13 mouse cellular contexts compared by ENCODE assay signal in the genomic region with DNA sequence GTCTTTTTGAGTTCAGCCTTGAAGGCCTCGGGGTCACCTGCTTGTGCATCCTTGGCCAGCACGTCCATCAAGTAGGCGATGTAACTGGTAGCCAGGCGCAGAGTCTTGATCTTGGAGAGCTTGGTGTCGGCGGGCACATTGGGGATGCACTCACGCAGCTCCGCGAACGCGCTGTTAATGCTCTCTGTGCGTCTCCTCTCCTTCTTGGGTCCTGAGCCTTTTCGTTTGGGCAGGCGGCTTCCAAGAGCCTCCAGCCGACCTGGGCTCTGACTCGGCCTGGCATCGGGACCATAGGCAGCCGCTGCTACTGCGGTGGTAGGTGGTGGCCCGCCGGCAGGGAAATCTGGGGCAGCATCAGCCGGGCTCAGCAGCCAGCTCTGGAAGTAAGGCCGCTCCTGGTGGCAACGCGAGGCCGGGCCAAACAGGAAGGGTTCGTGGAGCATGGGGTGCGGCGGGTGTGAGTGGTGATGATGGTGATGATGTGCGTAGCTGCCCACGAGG. TPM values are rescaled to one million over a fixed set of nuclear protein-coding genes. Genes with fewer than 3 reads are reported as not detected.
DNase-seq lines count a peak whose midpoint lies in the region; ATAC-seq lines count a peak whose summit lies in the region.
"Had no signal": no experiment of that assay in that cellular context is flagged by ENCODE, and none has a peak within 500 bp of the region (broad histone marks: within the 10 kb centered on the region; RNA-seq: fewer than 3 reads in every experiment).

No protein-coding gene starts in this region.

- H3K27ac ChIP-seq in hindbrain, embryonic 12.5 days, result no peak overlapping the region
- no peak overlapping the region for H3K27ac ChIP-seq in hindbrain, embryonic 14.5 days
- H3K27ac ChIP-seq in embryonic facial prominence, embryonic 10.5 days (replicated peaks), result 0 out of 2 replicates have a peak overlapping the region, but pooled peaks have one; percentile 3
- no peak overlapping the region for H3K27ac ChIP-seq in limb, embryonic 13.5 days
- H3K27ac ChIP-seq: stomach, postnatal 0 days had no signal

- H3K4me3 ChIP-seq in hindbrain, embryonic 12.5 days, result 0 out of 2 replicates have a peak overlapping the region, but pooled peaks have one; percentile 0
- H3K4me3 ChIP-seq in hindbrain, embryonic 14.5 days (replicated peaks; ENCODE audit: low read length), result no peak overlapping the region
- H3K4me3 ChIP-seq in embryonic facial prominence, embryonic 10.5 days, result peak overlapping the region; percentile 54
- H3K4me3 ChIP-seq in limb, embryonic 13.5 days, result peak overlapping the region; percentile 27

- peaks cover 99% of the 10 kb centered on the region for H3K27me3 ChIP-seq in hindbrain, embryonic 12.5 days
- H3K27me3 ChIP-seq in hindbrain, embryonic 14.5 days (ENCODE audit: control insufficient read depth, insufficient read depth, low read length), result peaks cover 97% of the 10 kb centered on the region
- H3K27me3 ChIP-seq in embryonic facial prominence, embryonic 10.5 days (replicated peaks; ENCODE audit: low read depth, poor library complexity, severe bottlenecking), result peaks cover 100% of the 10 kb centered on the region
- H3K27me3 ChIP-seq in limb, embryonic 13.5 days, result peaks cover 99% of the 10 kb centered on the region

- no peaks in the 10 kb centered on the region for H3K9me3 ChIP-seq in hindbrain, embryonic 12.5 days (replicated peaks)
- H3K9me3 ChIP-seq in hindbrain, embryonic 14.5 days (ENCODE audit: control insufficient read depth, low read length), result no peaks in the 10 kb centered on the region
- H3K9me3 ChIP-seq in embryonic facial prominence, embryonic 10.5 days, result no peaks in the 10 kb centered on the region
- no peaks in the 10 kb centered on the region for H3K9me3 ChIP-seq in limb, embryonic 13.5 days

- ATAC-seq in hindbrain, embryonic 12.5 days (ENCODE audit: low FRiP score), result no peak
- ATAC-seq in hindbrain, embryonic 14.5 days (ENCODE audit: low FRiP score), result no peak
- ATAC-seq in limb, embryonic 13.5 days (ENCODE audit: low FRiP score, low read depth), result no peak
- ATAC-seq: forebrain, embryonic 14.5 days had no signal

- peaks cover 12% of the 10 kb centered on the region for H3K4me1 ChIP-seq in hindbrain, embryonic 12.5 days
- H3K4me1 ChIP-seq in hindbrain, embryonic 14.5 days (replicated peaks; ENCODE audit: control insufficient read depth, insufficient read depth, low read length), result 0 out of 2 replicates have a peak, but pooled peaks cover 6% of the 10 kb centered on the region
- H3K4me1 ChIP-seq in embryonic facial prominence, embryonic 10.5 days, result peaks cover 49% of the 10 kb centered on the region
- peaks cover 58% of the 10 kb centered on the region for H3K4me1 ChIP-seq in limb, embryonic 13.5 days

- peak; percentile 64 for DNase-seq in embryo, embryonic 9.5 days (ENCODE audit: extremely low spot score)
- no peak for DNase-seq in embryo, embryonic 10.5 days (ENCODE audit: low spot score)
- DNase-seq in hindbrain, embryonic 14.5 days (ENCODE audit: low spot score), result no peak
- peak; percentile 63 for DNase-seq in embryonic facial prominence, embryonic 10.5 days (ENCODE audit: low spot score)
- DNase-seq in lung, adult 18-20 months, result no peak
- DNase-seq in spleen, adult 18-20 months, result no peak
- DNase-seq: cerebellum, postnatal 14 days; kidney, postnatal 25 days; lung, postnatal 36 days had no signal

- H3K4me2 ChIP-seq in hindbrain, embryonic 12.5 days (replicated peaks), result no peak overlapping the region
- no peak overlapping the region for H3K4me2 ChIP-seq in hindbrain, embryonic 14.5 days (replicated peaks)
- H3K4me2 ChIP-seq in limb, embryonic 13.5 days (replicated peaks), result peak overlapping the region; percentile 74

- WGBS in hindbrain, embryonic 12.5 days, result 2% methylated on average over 31 of the region's 31 CpGs
- WGBS in hindbrain, embryonic 14.5 days, result 2% methylated on average over 31 of the region's 31 CpGs
- under 1% methylated on average over 31 of the region's 31 CpGs for WGBS in embryonic facial prominence, embryonic 10.5 days
- whole genome bisulfite sequencing in limb, embryonic 13.5 days, result 9% methylated on average over 31 of the region's 31 CpGs

- H3K9ac ChIP-seq in hindbrain, embryonic 12.5 days, result no peak overlapping the region
- H3K9ac ChIP-seq in hindbrain, embryonic 14.5 days, result no peak overlapping the region
- H3K9ac ChIP-seq in limb, embryonic 13.5 days, result peak overlapping the region; percentile 56

- H3K36me3 ChIP-seq in hindbrain, embryonic 12.5 days, result no peaks in the 10 kb centered on the region
- H3K36me3 ChIP-seq in hindbrain, embryonic 14.5 days (replicated peaks; ENCODE audit: control insufficient read depth, insufficient read depth), result no peaks in the 10 kb centered on the region
- no peaks in the 10 kb centered on the region for H3K36me3 ChIP-seq in embryonic facial prominence, embryonic 10.5 days (replicated peaks)
- H3K36me3 ChIP-seq in limb, embryonic 13.5 days, result no peaks in the 10 kb centered on the region

RNA-seq across cellular contexts. Expression of gene Hand1, which starts 1.3 kb away (rescaled TPM):
- polyA plus RNA-seq in hindbrain, embryonic 12.5 days (2016; fragmentation: Nextera tagmentation; extraction: Ambion mirVana), result 0.25 and 0.32 TPM in 2 replicates
- not detected in 2 replicates for polyA plus RNA-seq in hindbrain, embryonic 14.5 days (2014; fragmentation: Nextera tagmentation; extraction: Ambion mirVana)
- polyA plus RNA-seq in embryonic facial prominence, embryonic 10.5 days (2016; fragmentation: Nextera tagmentation; extraction: Ambion mirVana), result 21.3 and 50.0 TPM in 2 replicates
- 2.7 and 3.1 TPM in 2 replicates for polyA plus RNA-seq in limb, embryonic 13.5 days (2015; fragmentation: Nextera tagmentation; extraction: Ambion mirVana)
- polyA plus RNA-seq: forebrain, embryonic 14.5 days had no signal

RNA-seq across cellular contexts. Expression of gene Sap30l, which starts 29.9 kb away (rescaled TPM):
- 18.6 and 20.8 TPM in 2 replicates for polyA plus RNA-seq in hindbrain, embryonic 12.5 days (2016; fragmentation: Nextera tagmentation; extraction: Ambion mirVana)
- 12.6 and 15.5 TPM in 2 replicates for polyA plus RNA-seq in hindbrain, embryonic 14.5 days (2014; fragmentation: Nextera tagmentation; extraction: Ambion mirVana)
- 12.3 and 13.2 TPM in 2 replicates for polyA plus RNA-seq in embryonic facial prominence, embryonic 10.5 days (2016; fragmentation: Nextera tagmentation; extraction: Ambion mirVana)
- polyA plus RNA-seq in limb, embryonic 13.5 days (2015; fragmentation: Nextera tagmentation; extraction: Ambion mirVana), result 11.0 and 12.2 TPM in 2 replicates

Comparison
In these comparisons a context has a peak if more than half of its experiments do, and no peak if none do; other contexts are left out.
1. DNase-seq: peak in embryo, embryonic 9.5 days (single experiment) and embryonic facial prominence, embryonic 10.5 days (single experiment); none in embryo, embryonic 10.5 days (single experiment), hindbrain, embryonic 14.5 days (single experiment), lung, adult 18-20 months (0 of 2) and spleen, adult 18-20 months (0 of 2).